Mouse (Mus musculus) C2C12 (cell line): ENCODE results near the gene Ep400.

Experiments
- CEBPB ChIP-seq: IDR thresholded peaks from one replicate; pipeline ENCODE4 v1.6.1; 2011; ENCODE audit warnings: low read depth, mild to moderate bottlenecking, control low read depth, moderate library complexity
- CTCF ChIP-seq: IDR thresholded peaks from one replicate; pipeline ENCODE4 v1.5.1; 2011; ENCODE audit not compliant: control insufficient read depth, insufficient read depth, insufficient read length
- MAX ChIP-seq: IDR thresholded peaks from one replicate; pipeline ENCODE4 v1.6.1; 2011; ENCODE audit warnings: mild to moderate bottlenecking, control low read depth
- MYOG ChIP-seq: IDR thresholded peaks from one replicate; pipeline ENCODE4 v1.6.1; 2011; ENCODE audit not compliant: control insufficient read depth, insufficient read length; ENCODE audit errors: extremely low read depth
- USF1 ChIP-seq: IDR thresholded peaks from one replicate; pipeline ENCODE4 v1.6.1; 2011; ENCODE audit warnings: low read depth, mild to moderate bottlenecking, control low read depth, moderate library complexity

DNA sequence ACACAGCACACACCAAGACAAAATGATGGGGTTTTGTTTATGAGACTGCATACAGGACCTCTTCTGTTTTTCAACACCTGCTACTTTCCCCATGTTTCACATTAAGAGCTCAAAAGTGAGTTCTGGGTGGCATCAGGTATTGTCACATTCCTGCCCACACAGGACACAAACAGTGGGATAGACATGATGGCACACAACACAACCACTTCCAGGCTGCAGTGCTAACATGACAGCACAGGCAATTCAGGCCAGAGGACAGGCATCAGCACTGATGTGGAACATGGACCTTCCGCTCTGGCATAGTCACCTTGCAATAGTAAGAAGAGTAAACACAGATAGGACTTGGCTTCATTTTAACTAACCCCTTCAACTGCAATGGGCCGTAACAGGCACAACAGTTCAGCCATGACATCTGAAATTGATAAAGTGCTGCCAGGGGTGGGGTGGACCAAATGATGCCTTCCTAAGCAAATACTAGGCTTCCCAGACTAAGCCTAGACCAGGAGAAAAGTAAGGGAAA is 105.7 kb downstream of the Ep400 start:
- TF ChIP-seq USF1: no peak
- no peak for TF ChIP-seq MYOG
- no peak for TF ChIP-seq CTCF
- TF ChIP-seq CEBPB: no peak
- no peak for TF ChIP-seq MAX
